ENCODE assay signal across 19 mouse cellular contexts in genomic region chr19:26568941-26569340, GRCm38 (mm10). TPM values are rescaled to one million over a fixed set of nuclear protein-coding genes. Genes with fewer than 3 reads are reported as not detected.
DNase-seq lines count a peak whose midpoint lies in the region; TF ChIP-seq lines count a peak whose summit lies in the region.
"Had no signal": no experiment of that assay in that cellular context is flagged by ENCODE, and none has a peak within 500 bp of the region (broad histone marks: within the 10 kb centered on the region; RNA-seq: fewer than 3 reads in every experiment).

No protein-coding gene starts in this region.

- H3K36me3 ChIP-seq in heart, embryonic 10.5 days = no peaks in the 10 kb centered on the region
- no peaks in the 10 kb centered on the region for H3K36me3 ChIP-seq in kidney, adult 2 months (ENCODE audit: control insufficient read depth, insufficient read depth, low read length)
- H3K36me3 ChIP-seq: G1E had no signal

- no peak overlapping the region for H3K27ac ChIP-seq in heart, embryonic 10.5 days
- H3K27ac ChIP-seq in kidney, adult 2 months (ENCODE audit: insufficient read depth, low read depth, low read length) = peak overlapping the region; percentile 39; the same call in 1 of the 2 replicates

- no peak overlapping the region for H3K4me3 ChIP-seq in heart, embryonic 10.5 days
- no peak overlapping the region for H3K4me3 ChIP-seq in kidney, adult 2 months (ENCODE audit: insufficient read depth, low read depth, low read length)

- no peak for TF ChIP-seq CTCF in kidney, adult 2 months (conservative IDR thresholded peaks at IDR 0.05; ENCODE audit: insufficient read depth, insufficient read length, low read depth, low read length)

- 0 out of 2 replicates have a peak, but pooled peaks cover 4% of the 10 kb centered on the region for H3K4me1 ChIP-seq in heart, embryonic 10.5 days
- peaks cover 12% of the 10 kb centered on the region for H3K4me1 ChIP-seq in kidney, adult 2 months (ENCODE audit: control insufficient read depth, insufficient read depth, low read length)

- WGBS in heart, embryonic 10.5 days = 84% methylated on average over 5 of the region's 5 CpGs
- 84% methylated on average over 5 of the region's 5 CpGs for WGBS in kidney, adult 2 months

- H3K27me3 ChIP-seq in heart, embryonic 10.5 days (ENCODE audit: insufficient read depth, poor library complexity, severe bottlenecking) = no peaks in the 10 kb centered on the region
- H3K27me3 ChIP-seq in kidney, adult 2 months (replicated peaks; ENCODE audit: control insufficient read depth, insufficient read depth, low read length) = no peaks in the 10 kb centered on the region
- H3K27me3 ChIP-seq: CH12.LX had no signal

- peak; percentile 69 for DNase-seq in heart, adult 11 months
- no peak for DNase-seq in heart, embryonic 10.5 days (ENCODE audit: low spot score)
- DNase-seq in kidney, adult 2 months = no peak
- no peak for DNase-seq in kidney, postnatal 25 days
- DNase-seq in fat pad, adult 2 months (ENCODE audit: extremely low read depth, low read depth, low spot score) = peak; percentile 61
- peak; percentile 79 for DNase-seq in gonadal fat pad, adult 2 months (ENCODE audit: low read depth)
- no peak for DNase-seq in layer of hippocampus, adult 8-10 months (ENCODE audit: low spot score in 2 of 2)
- no peak for DNase-seq in layer of hippocampus, postnatal 10 days (ENCODE audit: low spot score in 2 of 2)
- DNase-seq: adrenal gland, adult 2 months; adrenal gland, adult 8-10 months; adrenal gland, postnatal 10 days; adrenal gland, postnatal 14 days; adrenal gland, postnatal 25 days; adrenal gland, postnatal 36 days; B cell, adult 2 months; cerebellum, adult 11 months; cerebellum, adult 11-12 months had no signal

- no peaks in the 10 kb centered on the region for H3K9me3 ChIP-seq in heart, embryonic 10.5 days

- TF ChIP-seq POLR2A in kidney, adult 2 months (IDR thresholded peaks at IDR 0.05; ENCODE audit: low read depth, low read length) = no peak

RNA-seq across cellular contexts. Expression of gene Smarca2, which starts 35.9 kb away (rescaled TPM):
- 22.8 and 26.2 TPM in 2 replicates for polyA plus RNA-seq in heart, embryonic 10.5 days (2016; fragmentation: Nextera tagmentation; extraction: Ambion mirVana)
- polyA plus RNA-seq in kidney, adult 2 months (2012; rRNA removed) = 34.3 and 45.6 TPM in 2 replicates
- polyA plus RNA-seq in gonadal fat pad, adult 2 months (2012; rRNA removed) = 37.1 and 40.2 TPM in 2 replicates
- 100 to 1,000 TPM; 198 to 256 (median 233) TPM for total RNA-seq in layer of hippocampus, adult 8-10 months (2022)
- 100 to 1,000 TPM; 150 to 169 TPM for total RNA-seq in layer of hippocampus, postnatal 10 days (2021)

Comparison
In these comparisons a context has a peak if more than half of its experiments do, and no peak if none do; other contexts are left out.
1. DNase-seq: peak in heart, adult 11 months (single experiment), fat pad, adult 2 months (single experiment) and gonadal fat pad, adult 2 months (single experiment); none in heart, embryonic 10.5 days (single experiment), kidney, adult 2 months (single experiment), kidney, postnatal 25 days (0 of 2), layer of hippocampus, adult 8-10 months (0 of 2) and layer of hippocampus, postnatal 10 days (0 of 2).